Mouse (Mus musculus) olfactory bulb, adult 2 months (tissue): ENCODE results near the gene Clec2h. TPM values are rescaled to one million over a fixed set of nuclear protein-coding genes. Genes with fewer than 3 reads are reported as not detected.

ENCODE experiments used
- H3K27ac ChIP-seq: fragments of 200-500 bp; 2 replicates; pipeline ENCODE4 v1.5.1; 2012; ENCODE audit warnings: low read depth, low read length; ENCODE audit not compliant: insufficient read depth
- H3K4me1 ChIP-seq: fragments of 200-500 bp; 2 replicates; pipeline ENCODE4 v1.6.1; 2012; ENCODE audit warnings: low read length; ENCODE audit not compliant: control insufficient read depth, insufficient read depth
- H3K4me3 ChIP-seq: fragments of 200-500 bp; 2 replicates; pipeline ENCODE4 v1.5.1; 2012; ENCODE audit warnings: mild to moderate bottlenecking, low read depth, low read length, moderate library complexity; ENCODE audit not compliant: insufficient read depth
- CTCF ChIP-seq: fragments of 200-500 bp; IDR thresholded peaks from 2 replicates; pipeline ENCODE4 v1.5.1; 2012; ENCODE audit warnings: low read depth, mild to moderate bottlenecking, low read length, moderate library complexity; ENCODE audit not compliant: insufficient read depth
- POLR2A ChIP-seq: fragments of 200-500 bp; IDR thresholded peaks from 2 replicates; pipeline ENCODE4 v1.6.1; 2012; ENCODE audit warnings: mild to moderate bottlenecking, low read depth, low read length, moderate library complexity; ENCODE audit not compliant: insufficient read depth
- WGBS: fragments of 180-500 bp; shearing (Covaris S2); methylation state at CpG from one replicate; pipeline ENCODE4 v1.1.7; 2018; 5-methylcytosine and 5-hydroxymethylcytosine counted together
- polyA plus RNA-seq: library from polyadenylated mRNA; stranded (reverse); fragments of >200 nt; gene quantifications from 2 replicates; pipeline ENCODE4 v1.2.4, GENCODE M21; 2012; ENCODE audit warnings: low replicate concordance; ENCODE audit not compliant: missing spikeins, insufficient read depth, insufficient read length

Gene Clec2h
- polyA plus RNA-seq, 1 experiment = not detected

- WGBS = 86% methylated on average over 3 of the region's 3 CpGs
- no peak overlapping the region for H3K27ac ChIP-seq
- no peaks in the 10 kb centered on the region for H3K4me1 ChIP-seq
- no peak overlapping the region for H3K4me3 ChIP-seq
- TF ChIP-seq CTCF (no peak), POLR2A (no peak)
Observed at GRCm38 (mm10) chr6:128701691-128702090, 39.5 kb downstream of the Clec2h start.

- H3K4me3 ChIP-seq = no peak within 1 kb of the TSS
- H3K4me1 ChIP-seq = no peaks in the 10 kb centered on the region
- TF ChIP-seq CTCF (no peak), POLR2A (no peak)
- WGBS = 86% methylated on average over 4 of the region's 4 CpGs
- H3K27ac ChIP-seq = no peak within 1 kb of the TSS
Observed at GRCm38 (mm10) chr6:128722959-128723358, 60.8 kb downstream of the Clec2h start, which contains the start of gene Klrb1. TSS of gene Klrb1 (minus strand) at chr6:128723059.

Other genes starting within 250 kb of the Clec2h start
- gene Itfg2, start 237.5 kb upstream of the Clec2h start, polyA plus RNA-seq = not detected in 2 replicates
- gene Fkbp4, start 223.7 kb upstream of the Clec2h start, polyA plus RNA-seq = not detected in 2 replicates
- gene Pzp, start 135.7 kb upstream of the Clec2h start, polyA plus RNA-seq = not detected in 2 replicates
- not detected in 2 replicates for gene A2ml1, start 80.8 kb upstream of the Clec2h start, polyA plus RNA-seq
- not detected in 2 replicates for gene Klrb1a, start 38.9 kb upstream of the Clec2h start, polyA plus RNA-seq
- gene Klrb1, start 60.7 kb downstream of the Clec2h start, polyA plus RNA-seq = not detected in 2 replicates
- gene Klrb1c, start 126.8 kb downstream of the Clec2h start, polyA plus RNA-seq = not detected in 2 replicates
- gene Gm44511, start 163.9 kb downstream of the Clec2h start, polyA plus RNA-seq = not detected in 2 replicates
- not detected in 2 replicates for gene Klrb1b, start 163.9 kb downstream of the Clec2h start, polyA plus RNA-seq
- gene Clec2i, start 225.2 kb downstream of the Clec2h start, polyA plus RNA-seq = not detected in 2 replicates
- not detected in 2 replicates for gene BC035044, start 228.7 kb downstream of the Clec2h start, polyA plus RNA-seq